Mouse (Mus musculus) E14TG2a.4 (cell line): ENCODE data around the gene Prx.

Experiments used
- CTCF ChIP-seq: conservative IDR thresholded peaks from 2 replicates; pipeline ENCODE4 v1.5.1; 2014; ENCODE audit warnings: low read length
- POU5F1 ChIP-seq: IDR thresholded peaks from 2 replicates; pipeline ENCODE4 v1.6.1; 2014; ENCODE audit warnings: low read length, borderline replicate concordance

DNA sequence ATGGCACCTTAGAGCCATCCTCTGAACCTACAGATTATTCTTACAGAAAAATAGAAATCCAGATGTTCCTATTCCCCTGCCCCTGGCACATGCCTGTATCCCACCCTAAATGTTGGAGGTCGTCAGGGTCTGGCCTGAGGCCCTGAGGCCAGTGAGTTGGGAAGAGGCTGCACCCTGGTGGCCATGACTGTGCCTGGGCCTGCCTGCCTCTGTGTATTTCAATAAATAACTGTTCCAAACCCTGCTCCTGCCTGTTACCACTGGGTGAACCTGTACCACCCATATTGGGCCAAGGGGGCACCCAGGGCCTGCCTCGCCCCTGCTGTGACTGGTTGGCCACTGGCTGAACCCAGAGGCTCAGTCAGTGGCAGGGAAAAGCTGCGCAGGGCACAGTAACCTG is 31.8 kb downstream of the Prx start:
- TF ChIP-seq CTCF (no peak), POU5F1 (no peak)
